Mouse (Mus musculus) gastrocnemius, adult 8-10 months (tissue): Measurements from ENCODE around the gene 4930451I11Rik. TPM values are rescaled to one million over a fixed set of nuclear protein-coding genes. Genes with fewer than 3 reads are reported as not detected.

Experiments
- DNase-seq, 2 experiments: peaks; one replicate each; pipeline ENCODE4 v3.0.0; 2022; ENCODE audit warnings: low spot score in 2 of 2
- total RNA-seq, 4 experiments: library from RNA; stranded (reverse); gene quantifications; 2 replicates each; pipeline ENCODE4 v1.2.4; 2022

Gene 4930451I11Rik
- total RNA-seq, 4 experiments from 2014 or later: not detected

GRCm38 (mm10) chr7:126781661-126782370 is 49.6 kb downstream of the 4930451I11Rik start:
- no peak for DNase-seq

- no peak for DNase-seq
These were observed 50.3 kb downstream of the 4930451I11Rik start, which contains the start of gene Tbx6 for GRCm38 (mm10) chr7:126780971-126781635. Gene Tbx6 (plus strand): TSS chr7:126781483.

Other genes with a start within 250 kb of the 4930451I11Rik start
- under 1 TPM; 0.15 to 0.94 (median 0.29) TPM for gene Apobr, start 246.7 kb downstream of the 4930451I11Rik start, total RNA-seq
- 10 to 100 TPM in 3 of 4 experiments, 1 to 10 TPM in 1; 9.0 to 14.7 (median 12.6) TPM for gene Cln3, start 245.8 kb downstream of the 4930451I11Rik start, total RNA-seq
- gene Il27, start 236.7 kb downstream of the 4930451I11Rik start, total RNA-seq: not detected
- gene Nupr1, start 200.8 kb downstream of the 4930451I11Rik start, total RNA-seq: 1 to 10 TPM; 3.5 to 6.7 (median 4.7) TPM
- gene Sgf29, start 182.3 kb downstream of the 4930451I11Rik start, total RNA-seq: 10 to 100 TPM; 26.7 to 43.5 (median 34.7) TPM
- 10 to 100 TPM in 2 of 4 experiments, 1 to 10 TPM in 2; 5.9 to 17.4 (median 10.6) TPM for gene Sult1a1, start 155.2 kb downstream of the 4930451I11Rik start, total RNA-seq
- gene Bola2, start 136.2 kb downstream of the 4930451I11Rik start, total RNA-seq: 10 to 100 TPM; 31.9 to 44.1 (median 39.4) TPM
- 1 to 10 TPM; 2.3 to 2.8 (median 2.6) TPM for gene Slx1b, start 135.9 kb downstream of the 4930451I11Rik start, total RNA-seq
- gene Coro1a, start 123.9 kb downstream of the 4930451I11Rik start, total RNA-seq: 1 to 10 TPM; 1.3 to 5.9 (median 3.1) TPM
- gene Mapk3, start 72.0 kb downstream of the 4930451I11Rik start, total RNA-seq: 10 to 100 TPM; 16.2 to 20.6 (median 18.6) TPM
- gene Gdpd3, start 65.3 kb downstream of the 4930451I11Rik start, total RNA-seq: under 1 TPM in 1 of 4 experiments, not detected in 3; 0.88 TPM
- 100 to 1,000 TPM in 1 of 4 experiments, 10 to 100 TPM in 3; 91.2 to 105 (median 95.6) TPM for gene Ypel3, start 54.7 kb downstream of the 4930451I11Rik start, total RNA-seq
- gene Tbx6, start 50.2 kb downstream of the 4930451I11Rik start, total RNA-seq: under 1 TPM; 0.17 to 0.48 (median 0.40) TPM
- 10 to 100 TPM; 23.1 to 26.0 (median 24.8) TPM for gene Ppp4c, start 39.1 kb downstream of the 4930451I11Rik start, total RNA-seq
- gene Fam57b, start 34.0 kb downstream of the 4930451I11Rik start, total RNA-seq: 10 to 100 TPM; 49.5 to 78.2 (median 66.4) TPM
- gene Doc2a, start 15.8 kb upstream of the 4930451I11Rik start, total RNA-seq: not detected
- 1 to 10 TPM; 4.1 to 9.6 (median 5.1) TPM for gene Hirip3, start 30.3 kb upstream of the 4930451I11Rik start, total RNA-seq
- gene Ino80e, start 30.7 kb upstream of the 4930451I11Rik start, total RNA-seq: 10 to 100 TPM in 3 of 4 experiments, 1 to 10 TPM in 1; 10.0 to 11.1 (median 10.5) TPM
- 10 to 100 TPM; 18.6 to 20.9 (median 20.0) TPM for gene Taok2, start 53.1 kb upstream of the 4930451I11Rik start, total RNA-seq
- gene Tmem219, start 91.3 kb upstream of the 4930451I11Rik start, total RNA-seq: 10 to 100 TPM in 3 of 4 experiments, 1 to 10 TPM in 1; 9.3 to 13.4 (median 12.0) TPM
- gene Kctd13, start 97.2 kb upstream of the 4930451I11Rik start, total RNA-seq: 1 to 10 TPM; 1.2 to 4.0 (median 2.7) TPM
- gene Asphd1, start 117.9 kb upstream of the 4930451I11Rik start, total RNA-seq: not detected
- gene Sez6l2, start 118.9 kb upstream of the 4930451I11Rik start, total RNA-seq: 1 to 10 TPM in 1 of 4 experiments, under 1 TPM in 3; 0.19 to 1.1 (median 0.51) TPM
- 10 to 100 TPM; 27.4 to 34.9 (median 33.3) TPM for gene Cdipt, start 144.3 kb upstream of the 4930451I11Rik start, total RNA-seq
- gene Cdiptos, start 144.5 kb upstream of the 4930451I11Rik start, total RNA-seq: under 1 TPM in 1 of 4 experiments, not detected in 3; 0.24 TPM
- 10 to 100 TPM; 26.7 to 48.3 (median 34.8) TPM for gene Mvp, start 183.0 kb upstream of the 4930451I11Rik start, total RNA-seq
- under 1 TPM in 1 of 4 experiments, not detected in 3; 0.67 TPM for gene Pagr1b, start 184.8 kb upstream of the 4930451I11Rik start, total RNA-seq
- gene Pagr1a, start 185.7 kb upstream of the 4930451I11Rik start, total RNA-seq: 10 to 100 TPM in 1 of 4 experiments, 1 to 10 TPM in 3; 1.3 to 17.6 (median 5.2) TPM
- gene Gm42742, start 189.5 kb upstream of the 4930451I11Rik start, total RNA-seq: 10 to 100 TPM in 3 of 4 experiments, 1 to 10 TPM in 1; 4.0 to 20.7 (median 14.7) TPM
- under 1 TPM in 3 of 4 experiments, not detected in 1; 0.31 to 0.72 (median 0.65) TPM for gene Prrt2, start 189.6 kb upstream of the 4930451I11Rik start, total RNA-seq
- gene Maz, start 195.4 kb upstream of the 4930451I11Rik start, total RNA-seq: 10 to 100 TPM; 67.1 to 73.4 (median 72.5) TPM
- gene Kif22, start 210.8 kb upstream of the 4930451I11Rik start, total RNA-seq: 1 to 10 TPM in 1 of 4 experiments, under 1 TPM in 1, not detected in 2; 0.82 to 1.8 TPM